Mouse (Mus musculus) hindbrain, embryonic 10.5 days (tissue): Measurements from ENCODE around the gene Ogfod1. TPM values are rescaled to one million over a fixed set of nuclear protein-coding genes. Genes with fewer than 3 reads are reported as not detected.

Experiments
- DNase-seq: peaks from one replicate; pipeline ENCODE4 v3.0.0-alpha.2; 2017; ENCODE audit warnings: low spot score
- H3K27ac ChIP-seq: fragments of 300-500 bp; sonication (generic); 2 replicates; pipeline ENCODE4 v1.5.1; 2016; ENCODE audit warnings: mild to moderate bottlenecking, moderate library complexity
- H3K27me3 ChIP-seq: fragments of 300-500 bp; sonication (generic); 2 replicates; pipeline ENCODE4 v1.6.1; 2016; ENCODE audit warnings: mild to moderate bottlenecking; ENCODE audit not compliant: poor library complexity, insufficient read depth, severe bottlenecking
- H3K36me3 ChIP-seq: fragments of 300-500 bp; sonication (generic); 2 replicates; pipeline ENCODE4 v1.6.1; 2016; ENCODE audit warnings: mild to moderate bottlenecking, moderate library complexity
- H3K4me1 ChIP-seq: fragments of 300-500 bp; sonication (generic); replicated peaks from 2 replicates; pipeline ENCODE4 v1.6.1; 2016; ENCODE audit warnings: mild to moderate bottlenecking
- H3K4me3 ChIP-seq: fragments of 300-500 bp; sonication (generic); 2 replicates; pipeline ENCODE4 v1.5.1; 2016; ENCODE audit warnings: mild to moderate bottlenecking, moderate library complexity
- H3K9me3 ChIP-seq: fragments of 300-500 bp; sonication (generic); 2 replicates; pipeline ENCODE4 v1.6.1; 2016; ENCODE audit warnings: mild to moderate bottlenecking, moderate library complexity
- WGBS: fragments of 180-500 bp; shearing (Covaris S2); methylation state at CpG from one replicate; pipeline ENCODE4 v1.1.7; 2016; 5-methylcytosine and 5-hydroxymethylcytosine counted together
- polyA plus RNA-seq: library from polyadenylated mRNA; unstranded; fragments of >200 nt; fragmentation: Nextera tagmentation; extraction: Ambion mirVana; gene quantifications from 2 replicates; pipeline ENCODE4 v1.2.1, GENCODE M21; 2016

Gene Ogfod1
- polyA plus RNA-seq: 10.8 and 12.1 TPM in 2 replicates

DNA sequence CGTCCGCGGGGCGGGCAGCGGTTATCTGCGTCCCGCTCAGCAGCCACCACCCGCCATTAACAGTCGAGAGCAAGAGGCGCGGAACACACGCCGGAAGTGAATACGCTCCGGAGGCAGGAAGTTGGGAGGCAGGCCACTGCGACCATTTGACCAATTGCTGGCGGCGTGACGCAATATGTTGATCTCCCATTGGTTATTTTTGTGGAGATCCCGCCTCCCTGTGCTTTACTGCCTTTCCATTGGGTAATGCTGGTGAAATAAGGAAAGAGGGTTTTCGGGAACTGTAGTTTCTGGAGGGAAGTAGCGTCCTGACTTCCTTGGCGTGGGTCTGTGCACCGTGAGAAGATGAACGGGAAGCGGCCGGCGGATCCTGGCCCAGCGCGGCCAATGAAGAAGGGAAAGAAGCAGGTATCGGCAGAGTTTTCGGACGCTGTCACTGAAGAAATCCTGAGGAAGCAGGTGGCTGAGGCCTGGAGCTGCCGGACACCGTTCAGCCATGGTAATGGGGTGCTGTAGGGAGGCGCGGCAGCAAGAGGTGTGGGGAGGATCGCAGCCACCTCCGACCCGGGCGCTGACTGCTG, at the start of gene Ogfod1, which contains the start of gene Nudt21:
Ogfod1 (plus strand) TSS at position 255 of the 581 bp plus-strand sequence.
Nudt21 (minus strand) TSS at position 88 of the 581 bp plus-strand sequence.
- under 1% methylated on average over 41 of the region's 41 CpGs for WGBS
- DNase-seq: peak; percentile 96
- H3K27ac ChIP-seq: peak within 1 kb of the TSS; percentile 88
- H3K9me3 ChIP-seq: no peaks in the 10 kb centered on the region
- peaks cover 34% of the 10 kb centered on the region for H3K4me1 ChIP-seq
- peaks cover 7% of the 10 kb centered on the region; the same call in 1 of the 2 replicates for H3K36me3 ChIP-seq
- peak within 1 kb of the TSS; percentile 86 for H3K4me3 ChIP-seq
- no peaks in the 10 kb centered on the region for H3K27me3 ChIP-seq

- peaks cover 79% of the 10 kb centered on the region for H3K36me3 ChIP-seq
- no peak overlapping the region for H3K27ac ChIP-seq
- peaks cover 9% of the 10 kb centered on the region; the same call in 1 of the 2 replicates for H3K9me3 ChIP-seq
- no peaks in the 10 kb centered on the region for H3K4me1 ChIP-seq
- no peak overlapping the region for H3K4me3 ChIP-seq
- DNase-seq: no peak
- 95% methylated on average over 4 of the region's 4 CpGs for WGBS
- no peaks in the 10 kb centered on the region for H3K27me3 ChIP-seq
These were observed 47.3 kb upstream of the Ogfod1 start for GRCm38 (mm10) chr8:93989739-93990138.

- 83% methylated on average over 2 of the region's 2 CpGs for WGBS
- Histone ChIP-seq H3K9me3 (no peaks in the 10 kb centered on the region), H3K4me1 (no peaks in the 10 kb centered on the region), H3K27me3 (no peaks in the 10 kb centered on the region), H3K4me3 (no peak overlapping the region), H3K27ac (no peak overlapping the region), H3K36me3 (peaks cover 79% of the 10 kb centered on the region)
- DNase-seq: no peak
These were observed 38.0 kb upstream of the Ogfod1 start for GRCm38 (mm10) chr8:93998961-93999360.

DNA sequence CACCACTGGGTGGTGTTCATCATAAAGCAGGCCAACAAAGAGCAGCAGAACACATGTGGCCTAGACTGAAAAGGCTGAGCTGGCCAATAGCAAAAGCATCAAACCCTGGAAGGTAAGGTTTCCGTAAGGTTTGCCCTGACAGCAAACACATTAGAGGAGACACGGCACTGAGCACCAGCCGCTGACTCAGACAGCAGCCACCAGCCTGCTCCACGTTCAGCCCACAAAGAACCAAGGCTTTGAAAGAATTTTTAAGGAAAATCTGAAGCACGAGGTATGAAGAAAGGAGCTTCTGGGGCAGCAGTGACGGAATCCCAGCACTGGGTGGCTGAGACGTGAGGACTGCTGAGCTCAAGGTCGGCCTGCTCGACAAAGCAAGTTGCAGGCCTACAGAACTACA, 32.9 kb upstream of the Ogfod1 start:
- Histone ChIP-seq H3K27ac (no peak overlapping the region), H3K9me3 (no peaks in the 10 kb centered on the region), H3K4me1 (peaks cover 8% of the 10 kb centered on the region), H3K4me3 (no peak overlapping the region), H3K36me3 (peaks cover 61% of the 10 kb centered on the region), H3K27me3 (no peaks in the 10 kb centered on the region)
- no peak for DNase-seq
- 89% methylated on average over 9 of the region's 9 CpGs for WGBS

- no peak overlapping the region for H3K27ac ChIP-seq
- no peak overlapping the region for H3K4me3 ChIP-seq
- H3K36me3 ChIP-seq: peaks cover 15% of the 10 kb centered on the region
- no peaks in the 10 kb centered on the region for H3K9me3 ChIP-seq
- DNase-seq: no peak
- 68% methylated on average over 15 of the region's 15 CpGs for WGBS
- H3K27me3 ChIP-seq: no peaks in the 10 kb centered on the region
- peaks cover 39% of the 10 kb centered on the region for H3K4me1 ChIP-seq
These were observed 27.7 kb upstream of the Ogfod1 start for GRCm38 (mm10) chr8:94009243-94009845.

DNA sequence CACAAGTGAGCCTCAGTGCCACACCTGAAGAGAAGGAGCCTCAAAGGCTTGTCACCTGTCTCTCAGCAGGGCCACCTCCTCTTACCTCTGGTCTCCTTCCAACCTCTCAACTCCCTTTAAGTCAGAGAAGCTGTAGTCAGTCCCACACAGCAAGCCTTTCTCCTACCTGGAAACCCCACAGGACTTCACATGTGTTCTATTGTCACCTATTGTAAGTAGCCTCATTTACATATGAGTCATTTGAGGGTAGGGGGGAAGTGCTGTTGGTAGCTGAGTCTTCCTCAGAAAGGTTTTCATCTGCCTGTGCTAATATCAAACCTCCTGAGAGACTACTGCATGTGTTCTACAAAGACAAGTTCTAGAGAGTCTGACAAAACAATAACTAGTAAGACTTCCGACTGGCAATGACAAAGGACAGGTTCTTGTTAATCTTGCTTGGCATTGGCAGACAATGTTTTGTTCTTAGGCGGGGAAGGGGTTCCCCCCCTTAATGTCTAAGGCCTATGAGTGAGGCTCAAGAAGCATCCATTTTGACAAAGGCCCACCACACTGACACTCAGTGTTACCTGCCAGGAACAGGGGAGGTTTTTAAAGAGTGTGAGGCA, 26.8 kb upstream of the Ogfod1 start:
- no peaks in the 10 kb centered on the region for H3K9me3 ChIP-seq
- 43% methylated on average over 2 of the region's 2 CpGs for WGBS
- H3K36me3 ChIP-seq: peaks cover 16% of the 10 kb centered on the region
- H3K4me1 ChIP-seq: peaks cover 39% of the 10 kb centered on the region
- H3K27me3 ChIP-seq: no peaks in the 10 kb centered on the region
- H3K4me3 ChIP-seq: peak overlapping the region; percentile 93; the same call in 1 of the 2 replicates
- no peak overlapping the region for H3K27ac ChIP-seq
- no peak for DNase-seq

DNA sequence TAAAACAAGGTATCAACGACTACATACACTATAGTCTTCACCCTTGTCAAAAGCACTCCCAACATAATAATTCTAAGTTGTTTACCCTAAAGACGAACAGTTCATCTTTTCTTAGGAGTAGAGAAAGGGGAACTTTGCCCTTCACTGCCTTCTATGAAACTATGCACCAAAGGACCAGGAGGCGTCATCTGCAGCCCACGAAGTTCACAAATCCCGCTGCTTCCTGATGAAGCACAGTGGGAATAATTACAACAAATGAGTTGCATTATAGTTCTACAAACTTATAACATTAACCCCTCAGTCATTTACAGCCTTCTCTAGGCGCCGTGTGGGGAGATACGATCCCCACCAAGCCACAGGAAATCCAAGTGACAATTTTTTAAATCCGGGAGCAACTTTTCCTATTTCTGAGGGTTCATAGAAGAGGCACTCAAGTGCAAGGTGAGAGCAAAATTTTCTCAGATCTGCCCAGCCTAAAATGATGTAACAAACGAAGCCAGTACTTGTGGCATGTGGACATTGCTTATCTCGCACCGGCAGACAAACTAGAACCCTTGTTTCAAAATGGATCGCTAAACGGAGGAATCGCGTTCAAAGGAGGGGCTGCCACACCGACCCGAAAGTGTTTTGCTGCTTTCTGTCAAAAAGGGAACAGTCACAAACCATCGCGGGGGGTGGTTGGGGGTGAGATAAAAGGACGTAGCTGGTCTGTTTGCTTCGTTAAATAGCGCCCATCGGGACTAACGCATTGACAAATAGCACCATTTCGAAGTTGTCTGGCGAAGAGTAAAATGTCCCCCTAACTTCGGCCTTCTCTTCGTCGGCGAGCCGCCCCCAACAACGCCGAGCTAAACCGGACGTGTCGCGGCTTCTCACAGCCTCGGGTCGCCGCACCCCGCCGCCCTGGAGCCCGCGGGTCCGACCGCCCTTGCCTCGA, 25.7 kb upstream of the Ogfod1 start:
- Histone ChIP-seq H3K27me3 (no peaks in the 10 kb centered on the region), H3K4me3 (peak overlapping the region; percentile 93), H3K9me3 (no peaks in the 10 kb centered on the region), H3K4me1 (peaks cover 39% of the 10 kb centered on the region), H3K27ac (peak overlapping the region; percentile 98), H3K36me3 (peaks cover 16% of the 10 kb centered on the region)
- DNase-seq: no peak
- 6% methylated on average over 48 of the region's 48 CpGs for WGBS

DNA sequence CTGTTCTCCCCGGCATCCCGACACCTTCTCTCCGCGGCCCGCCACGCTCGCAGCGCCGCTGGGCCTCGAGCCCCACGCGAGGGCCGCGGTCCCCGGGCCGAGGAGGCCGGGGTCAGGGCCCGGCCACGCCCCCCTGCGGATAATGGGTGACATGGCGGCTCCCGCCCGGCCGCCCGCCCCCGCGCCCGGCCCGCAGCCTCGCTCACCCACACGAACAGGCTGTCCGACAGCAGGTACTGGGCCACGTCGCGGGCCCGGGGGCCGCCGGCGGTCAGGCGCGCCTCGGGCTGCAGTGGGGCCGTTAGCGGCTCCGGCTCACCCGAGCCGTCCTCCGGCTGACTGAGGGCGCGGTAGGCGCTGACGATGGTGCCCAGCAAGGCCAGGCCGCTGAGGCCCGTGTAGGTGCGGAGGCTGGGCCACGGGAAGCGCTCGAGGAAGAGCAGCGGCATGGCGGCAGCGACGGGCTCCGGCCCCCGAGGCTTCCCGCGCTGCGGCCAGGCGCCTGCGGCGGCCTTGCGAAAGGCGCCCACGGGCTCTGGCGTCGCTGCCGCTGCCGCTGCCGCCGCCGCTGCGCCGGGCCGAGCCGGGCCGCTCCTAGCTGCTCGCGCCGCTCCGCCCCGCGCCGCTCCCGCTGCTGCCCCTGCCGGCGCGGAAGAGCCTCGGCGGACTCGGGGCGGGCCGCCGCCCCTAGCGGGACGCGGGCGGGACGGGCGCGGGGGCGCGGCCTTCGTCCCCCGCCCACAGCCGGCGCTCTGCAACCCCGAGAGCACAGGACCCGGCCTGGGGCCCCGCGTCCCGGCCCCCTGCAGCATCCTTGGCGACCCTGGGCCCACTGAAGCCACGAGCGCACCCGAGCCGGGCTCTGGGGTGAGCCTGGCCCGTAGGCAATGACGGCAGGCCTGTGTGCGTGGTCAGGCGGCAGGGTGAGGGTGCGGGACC, 24.7 kb upstream of the Ogfod1 start, which contains the start of gene Amfr:
Amfr (minus strand) TSS at position 830 of the 939 bp plus-strand sequence.
- no peaks in the 10 kb centered on the region for H3K27me3 ChIP-seq
- peak; percentile 80 for DNase-seq
- WGBS: under 1% methylated on average over 130 of the region's 130 CpGs

DNA sequence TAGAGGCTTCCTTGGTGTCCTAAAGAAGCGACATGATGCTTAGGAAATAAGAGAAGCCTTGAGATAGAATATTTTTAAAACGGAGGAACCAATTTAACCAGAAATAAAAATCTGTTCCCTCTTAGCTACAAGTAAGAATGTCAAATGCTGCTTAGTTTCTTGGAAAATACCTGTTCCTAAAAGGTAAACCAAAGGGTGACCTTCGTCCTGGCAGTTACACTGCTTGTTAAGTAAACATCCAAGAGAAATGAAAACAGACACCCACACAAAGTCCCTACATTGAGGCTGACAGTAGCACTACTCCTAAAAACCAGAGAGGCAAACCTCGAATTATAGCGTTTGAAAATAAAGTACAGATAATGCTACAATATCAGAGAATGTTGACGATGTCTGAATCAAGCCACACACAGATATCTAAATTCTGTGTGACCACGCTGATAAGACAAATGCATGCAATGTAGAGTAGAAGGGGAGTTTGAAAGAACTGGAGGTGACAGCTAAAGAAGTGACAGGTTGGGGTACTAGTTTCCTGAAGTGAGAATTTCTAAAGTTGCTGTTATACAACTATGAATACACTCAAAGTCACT, 23.9 kb upstream of the Ogfod1 start:
- 44% methylated on average over 7 of the region's 7 CpGs for WGBS
- Histone ChIP-seq H3K9me3 (no peaks in the 10 kb centered on the region), H3K27ac (peak overlapping the region; percentile 98), H3K4me1 (peaks cover 39% of the 10 kb centered on the region), H3K4me3 (peak overlapping the region; percentile 93), H3K27me3 (no peaks in the 10 kb centered on the region), H3K36me3 (peaks cover 10% of the 10 kb centered on the region)
- DNase-seq: no peak

More for the DNA sequence above, 24.7 kb upstream of the Ogfod1 start, which contains the start of gene Amfr:
- Histone ChIP-seq H3K36me3 (peaks cover 12% of the 10 kb centered on the region), H3K27ac (peak within 1 kb of the TSS; percentile 98), H3K9me3 (no peaks in the 10 kb centered on the region), H3K4me3 (peak within 1 kb of the TSS; percentile 93), H3K4me1 (peaks cover 39% of the 10 kb centered on the region)

DNA sequence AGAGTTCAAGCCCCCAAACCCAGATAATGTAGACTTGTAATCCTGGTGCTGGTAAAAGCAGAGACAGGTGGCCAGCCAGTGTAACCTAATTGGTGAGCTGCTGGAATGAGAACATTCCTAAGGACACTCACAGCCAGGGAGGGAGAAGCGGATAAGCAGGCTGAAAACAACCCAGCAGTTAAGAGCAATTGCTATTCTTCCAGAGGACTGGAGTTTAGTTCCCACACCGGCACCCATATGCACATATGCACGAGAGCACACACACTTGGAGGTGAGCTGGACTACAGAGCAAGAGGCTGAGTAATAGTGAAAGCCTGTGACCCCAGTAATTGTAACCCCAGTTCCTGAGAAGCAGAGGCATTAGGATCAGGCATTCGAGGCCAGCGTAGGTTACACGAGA, 13.1 kb upstream of the Ogfod1 start:
- Histone ChIP-seq H3K27ac (no peak overlapping the region), H3K27me3 (no peaks in the 10 kb centered on the region), H3K4me1 (no peaks in the 10 kb centered on the region), H3K9me3 (no peaks in the 10 kb centered on the region), H3K36me3 (peaks cover 89% of the 10 kb centered on the region), H3K4me3 (no peak overlapping the region)
- DNase-seq: no peak
- WGBS: 93% methylated on average over 6 of the region's 6 CpGs

- WGBS: 97% methylated on average over 9 of the region's 9 CpGs
- Histone ChIP-seq H3K36me3 (peaks cover 75% of the 10 kb centered on the region), H3K27me3 (no peaks in the 10 kb centered on the region)
These were observed 7.3 kb upstream of the Ogfod1 start for GRCm38 (mm10) chr8:94029701-94030100.

More at GRCm38 (mm10) chr8:94029701-94030100, 7.3 kb upstream of the Ogfod1 start:
- Histone ChIP-seq H3K27ac (no peak overlapping the region), H3K9me3 (no peaks in the 10 kb centered on the region), H3K4me1 (peaks cover 13% of the 10 kb centered on the region), H3K4me3 (no peak overlapping the region)
- no peak for DNase-seq
